Mouse (Mus musculus) intestine, embryonic 14.5 days (tissue): Measurements from ENCODE around the gene Macrod1. TPM values are rescaled to one million over a fixed set of nuclear protein-coding genes. Genes with fewer than 3 reads are reported as not detected.
A peak's percentile ranks its signal among the peaks of the same experiment; 100 is the strongest.

Experiments
- ATAC-seq: fragments of 200-750 bp; cut with Nextera tagmentation; replicated peaks from 2 replicates; pipeline ENCODE4 v1.8.0; 2017; ENCODE audit warnings: low read depth, moderate number of reproducible peaks, moderate TSS enrichment, moderate library complexity; ENCODE audit not compliant: low FRiP score, low TSS enrichment
- DNase-seq: peaks from one replicate; pipeline ENCODE4 v3.0.0-alpha.2; 2018; ENCODE audit warnings: low spot score
- H3K27ac ChIP-seq: fragments of 300-500 bp; sonication (generic); 2 replicates; pipeline ENCODE4 v1.5.1; 2014; ENCODE audit warnings: low read depth, mild to moderate bottlenecking, control low read depth
- H3K27me3 ChIP-seq: fragments of 300-500 bp; sonication (generic); replicated peaks from 2 replicates; pipeline ENCODE4 v1.6.1; 2014; ENCODE audit warnings: low read length, control low read depth; ENCODE audit not compliant: control insufficient read depth, insufficient read depth
- H3K36me3 ChIP-seq: fragments of 300-500 bp; sonication (generic); 2 replicates; pipeline ENCODE4 v1.6.1; 2014; ENCODE audit warnings: low read length, control low read depth; ENCODE audit not compliant: control insufficient read depth, insufficient read depth
- H3K4me1 ChIP-seq: fragments of 300-500 bp; sonication (generic); replicated peaks from 2 replicates; pipeline ENCODE4 v1.6.1; 2014; ENCODE audit warnings: low read length, control low read depth, mixed read lengths; ENCODE audit not compliant: control insufficient read depth, insufficient read depth
- H3K4me2 ChIP-seq: fragments of 300-500 bp; sonication (generic); 2 replicates; pipeline ENCODE4 v1.6.1; 2014; ENCODE audit warnings: low read length
- H3K4me3 ChIP-seq: fragments of 300-500 bp; sonication (generic); 2 replicates; pipeline ENCODE4 v1.5.1; 2014; ENCODE audit warnings: low read depth, low read length, control low read depth, mixed read lengths
- H3K9ac ChIP-seq: fragments of 300-500 bp; sonication (generic); 2 replicates; pipeline ENCODE4 v1.6.1; 2014; ENCODE audit warnings: mild to moderate bottlenecking, low read length
- H3K9me3 ChIP-seq: fragments of 300-500 bp; sonication (generic); 2 replicates; pipeline ENCODE4 v1.6.1; 2016; ENCODE audit warnings: low read length, control low read depth; ENCODE audit not compliant: control insufficient read depth
- WGBS: fragments of 180-500 bp; shearing (Covaris S2); extraction: QIAGEN DNeasy Blood & Tissue Kit; methylation state at CpG from one replicate; pipeline ENCODE4 v1.1.7; 2014; 5-methylcytosine and 5-hydroxymethylcytosine counted together
- polyA plus RNA-seq: library from polyadenylated mRNA; unstranded; fragments of >200 nt; fragmentation: Nextera tagmentation; extraction: Ambion mirVana; gene quantifications from 2 replicates; pipeline ENCODE4 v1.2.1, GENCODE M21; 2014

Gene Macrod1
- polyA plus RNA-seq, 1 experiment from 2014 or later, result 8.5 TPM

GRCm38 (mm10) chr19:7064571-7064970 is 8.0 kb downstream of the Macrod1 start:
- Histone ChIP-seq H3K9ac (no peak overlapping the region), H3K36me3 (no peaks in the 10 kb centered on the region), H3K4me2 (no peak overlapping the region), H3K4me1 (peaks cover 26% of the 10 kb centered on the region), H3K27me3 (peaks cover 18% of the 10 kb centered on the region), H3K9me3 (no peaks in the 10 kb centered on the region), H3K27ac (no peak overlapping the region), H3K4me3 (no peak overlapping the region)
- 3% methylated on average over 3 of the region's 3 CpGs for WGBS
- peak; percentile 73 for ATAC-seq
- peak; percentile 94 for DNase-seq

DNA sequence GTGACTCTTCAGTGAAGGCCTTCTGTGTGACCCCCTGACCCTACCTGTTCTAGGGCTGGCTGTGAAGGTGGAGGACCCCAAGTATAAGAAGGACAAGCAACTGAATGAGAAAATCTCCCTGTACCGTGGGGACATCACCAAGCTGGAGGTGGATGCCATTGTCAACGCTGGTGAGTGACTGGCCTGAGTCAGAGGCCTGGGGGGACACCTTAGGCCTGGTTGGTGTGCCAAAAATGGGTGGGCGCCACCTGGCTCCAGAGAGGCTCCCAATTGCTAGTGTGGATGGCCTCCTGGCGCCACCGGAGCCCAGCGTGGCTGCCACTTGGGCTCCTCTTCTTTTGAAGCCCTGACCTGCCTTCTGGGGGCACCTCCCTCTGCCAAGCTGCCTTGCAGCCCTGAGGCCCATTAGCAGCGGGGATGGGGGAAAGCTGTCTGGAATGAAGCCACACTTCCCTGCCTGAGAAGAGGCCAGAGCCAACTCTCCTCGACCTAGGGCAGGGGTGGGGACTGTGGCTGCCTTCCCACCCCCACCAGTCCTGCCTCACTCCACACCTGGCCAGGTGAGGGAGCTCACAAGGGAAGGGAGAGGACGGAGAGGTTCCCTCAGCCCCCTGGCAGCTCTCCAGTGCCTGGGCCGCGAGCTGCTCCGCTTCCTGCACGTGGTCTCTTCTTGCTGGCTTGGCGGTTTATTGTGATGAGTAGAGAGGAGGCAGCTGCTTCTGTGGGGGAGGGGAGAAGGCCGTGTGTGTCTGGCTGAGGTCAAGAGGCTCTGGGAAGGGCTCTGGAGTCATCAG is 9.6 kb downstream of the Macrod1 start:
- peaks cover 21% of the 10 kb centered on the region for H3K27me3 ChIP-seq
- ATAC-seq, result no peak
- peak overlapping the region; percentile 65 for H3K27ac ChIP-seq
- H3K4me1 ChIP-seq, result peaks cover 37% of the 10 kb centered on the region
- no peaks in the 10 kb centered on the region for H3K9me3 ChIP-seq
- H3K4me2 ChIP-seq, result peak overlapping the region; percentile 22; the same call in 1 of the 2 replicates
- H3K9ac ChIP-seq, result no peak overlapping the region
- WGBS, result 37% methylated on average over 15 of the region's 15 CpGs
- DNase-seq, result no peak
- H3K36me3 ChIP-seq, result no peaks in the 10 kb centered on the region
- H3K4me3 ChIP-seq, result no peak overlapping the region

DNA sequence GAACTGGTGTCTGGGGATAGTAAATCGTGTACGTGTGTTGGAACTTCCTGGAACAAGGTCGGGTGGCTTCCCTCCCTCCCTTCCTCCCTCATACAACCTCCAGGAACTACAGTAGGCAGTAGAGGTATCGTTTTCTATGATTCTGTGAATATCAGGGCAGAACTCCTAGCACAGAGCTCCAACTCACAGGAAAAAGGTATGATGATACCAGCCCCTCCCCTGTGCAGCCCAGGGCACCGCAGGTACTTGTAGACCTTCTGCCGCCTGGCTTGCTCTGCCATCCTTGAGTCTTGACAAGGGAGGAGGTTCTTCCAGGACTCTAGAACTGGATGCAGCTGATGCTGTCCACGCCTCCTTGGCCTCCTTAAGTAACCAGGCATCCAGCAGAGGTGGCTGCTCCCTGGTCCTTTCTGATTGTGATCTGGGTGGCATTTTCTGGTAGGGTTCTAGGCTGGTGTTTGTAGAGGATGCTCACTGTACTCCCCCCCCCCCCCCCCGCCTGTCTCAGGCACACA is 10.3 kb downstream of the Macrod1 start:
- ATAC-seq, result no peak
- H3K4me2 ChIP-seq, result peak overlapping the region; percentile 22; the same call in 1 of the 2 replicates
- H3K36me3 ChIP-seq, result no peaks in the 10 kb centered on the region
- 28% methylated on average over 7 of the region's 8 CpGs for WGBS
- H3K9me3 ChIP-seq, result no peaks in the 10 kb centered on the region
- H3K9ac ChIP-seq, result no peak overlapping the region
- peaks cover 37% of the 10 kb centered on the region for H3K4me1 ChIP-seq
- peaks cover 21% of the 10 kb centered on the region for H3K27me3 ChIP-seq
- no peak for DNase-seq
- H3K27ac ChIP-seq, result no peak overlapping the region; the same call in 1 of the 2 replicates
- no peak overlapping the region for H3K4me3 ChIP-seq

DNA sequence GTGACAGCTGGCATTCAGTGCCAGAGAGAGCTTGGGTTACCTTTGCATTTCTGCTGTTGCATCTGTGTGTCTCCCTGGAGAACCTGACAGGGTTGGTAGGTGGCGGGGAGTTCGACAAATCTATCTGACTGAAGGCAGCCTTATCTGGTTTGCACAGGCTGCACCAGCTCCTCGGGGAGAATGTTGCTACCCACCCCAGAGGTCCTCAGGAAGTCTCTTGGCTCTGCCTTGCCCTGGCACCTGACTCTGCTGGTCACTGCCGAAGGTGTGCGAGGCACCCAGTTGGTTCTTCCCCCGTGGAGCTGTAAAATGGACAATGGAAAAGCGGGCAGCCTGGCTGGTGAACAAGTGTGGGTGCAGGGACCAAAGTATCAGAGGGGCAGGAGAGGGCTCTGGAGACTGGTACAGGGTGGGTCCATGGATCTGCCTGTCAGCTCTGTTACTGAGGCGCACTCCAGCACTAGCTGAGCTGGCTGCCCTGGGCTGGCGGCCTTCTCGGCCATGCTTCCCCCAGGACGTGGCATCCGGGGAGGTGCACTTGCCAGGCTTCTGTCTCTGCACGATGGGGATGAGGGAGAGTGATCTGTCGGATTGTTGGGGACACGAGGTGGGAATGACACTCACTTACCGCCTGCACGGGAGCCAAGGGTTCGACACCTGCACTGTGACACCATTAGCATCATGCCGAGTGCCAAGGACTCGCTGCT is 10.9 kb downstream of the Macrod1 start:
- Histone ChIP-seq H3K9ac (no peak overlapping the region), H3K27me3 (peaks cover 21% of the 10 kb centered on the region), H3K4me1 (peaks cover 37% of the 10 kb centered on the region), H3K36me3 (no peaks in the 10 kb centered on the region), H3K9me3 (no peaks in the 10 kb centered on the region), H3K4me2 (no peak overlapping the region), H3K27ac (no peak overlapping the region), H3K4me3 (no peak overlapping the region)
- WGBS, result 44% methylated on average over 20 of the region's 20 CpGs
- ATAC-seq (no peak), DNase-seq (no peak)

DNA sequence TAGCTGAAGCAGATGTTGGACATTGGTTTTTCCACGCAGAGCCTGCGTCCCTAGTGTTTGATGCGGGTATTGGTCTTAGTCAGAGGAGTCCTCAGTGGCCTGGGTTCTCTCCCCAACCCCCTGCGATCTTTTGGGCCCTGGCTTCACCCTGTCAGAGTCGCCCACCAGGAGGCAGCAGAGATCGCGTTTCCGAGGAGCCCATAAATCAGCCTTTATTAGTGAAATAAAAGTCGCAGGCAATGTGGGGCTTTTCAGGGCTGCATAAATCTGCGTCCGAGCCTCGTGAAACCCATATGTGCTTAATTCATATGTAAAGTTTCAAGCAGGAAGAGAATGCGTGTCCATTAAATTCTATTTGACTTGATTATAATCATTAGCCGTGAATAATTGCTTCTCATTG is 11.5 kb downstream of the Macrod1 start:
- Histone ChIP-seq H3K9me3 (no peaks in the 10 kb centered on the region), H3K9ac (no peak overlapping the region), H3K4me2 (no peak overlapping the region), H3K4me1 (peaks cover 37% of the 10 kb centered on the region), H3K27me3 (peaks cover 21% of the 10 kb centered on the region), H3K4me3 (no peak overlapping the region), H3K36me3 (no peaks in the 10 kb centered on the region), H3K27ac (no peak overlapping the region)
- DNase-seq (peak; percentile 96), ATAC-seq (no peak; the same call in 1 of the 2 replicates)
- WGBS, result 4% methylated on average over 14 of the region's 14 CpGs

DNA sequence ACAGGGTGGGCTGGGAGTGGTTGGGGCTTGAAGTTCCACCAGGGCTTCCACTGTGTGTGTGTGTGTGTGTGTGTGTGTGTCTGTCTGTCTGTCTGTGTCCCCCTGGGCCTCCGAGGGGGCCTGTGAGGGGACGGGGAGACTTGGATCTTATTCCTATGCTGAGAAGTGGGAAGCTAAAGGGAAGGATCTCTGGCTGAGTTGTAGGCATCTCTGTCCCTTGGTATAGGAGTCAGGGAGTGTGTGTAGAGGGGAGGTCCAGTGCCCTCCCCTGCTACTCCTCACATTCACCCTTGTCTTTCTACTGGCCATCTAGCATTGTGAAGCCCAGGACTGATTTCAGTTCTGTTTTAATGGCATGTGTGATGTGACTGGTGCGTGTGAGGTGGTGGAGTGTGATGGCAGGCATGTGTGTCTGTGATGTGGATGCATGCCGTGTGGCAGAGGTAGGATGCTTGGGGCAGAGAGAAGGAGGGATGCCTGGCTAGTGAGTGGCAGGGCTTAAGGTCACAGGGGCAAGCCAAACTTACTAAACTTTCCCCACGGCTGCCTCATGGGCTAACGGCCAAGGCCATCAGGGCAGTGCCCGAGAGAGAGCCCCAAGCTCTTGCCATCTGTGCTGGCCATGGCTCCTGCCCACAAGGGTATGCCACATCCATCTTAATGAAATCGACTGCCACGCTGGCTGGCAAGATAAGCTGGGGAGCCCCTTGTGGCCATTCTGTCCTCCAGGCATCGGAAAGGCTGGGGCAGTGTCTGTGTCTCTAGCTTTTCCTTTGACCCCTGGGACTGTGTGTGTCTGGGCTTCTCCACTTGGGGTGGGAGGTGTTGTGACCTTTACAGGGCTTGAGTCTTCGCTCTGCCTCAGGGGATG is 12.3 kb downstream of the Macrod1 start:
- Histone ChIP-seq H3K27ac (no peak overlapping the region), H3K4me1 (peaks cover 37% of the 10 kb centered on the region), H3K9ac (no peak overlapping the region), H3K4me3 (no peak overlapping the region), H3K9me3 (no peaks in the 10 kb centered on the region), H3K4me2 (no peak overlapping the region), H3K36me3 (no peaks in the 10 kb centered on the region), H3K27me3 (peaks cover 21% of the 10 kb centered on the region)
- ATAC-seq (no peak), DNase-seq (no peak)
- WGBS, result 57% methylated on average over 11 of the region's 11 CpGs

- Histone ChIP-seq H3K4me1 (peaks cover 37% of the 10 kb centered on the region), H3K9me3 (no peaks in the 10 kb centered on the region), H3K4me3 (no peak overlapping the region), H3K27ac (no peak overlapping the region), H3K36me3 (no peaks in the 10 kb centered on the region), H3K27me3 (peaks cover 21% of the 10 kb centered on the region), H3K9ac (no peak overlapping the region), H3K4me2 (peak overlapping the region; percentile 40)
- DNase-seq, result no peak
- ATAC-seq, result no peak
- 11% methylated on average over 33 of the region's 35 CpGs for WGBS
Measured at GRCm38 (mm10) chr19:7069781-7070763, 13.5 kb downstream of the Macrod1 start.
